Mouse (Mus musculus): ENCODE results near the gene Taf9. TPM values are rescaled to one million over a fixed set of nuclear protein-coding genes. Genes with fewer than 3 reads are reported as not detected.

The Taf9 gene
- polyA plus RNA-seq, 1 experiment from 2014 or later, result 24.6 TPM

- H3K27me3 ChIP-seq (ENCODE audit: control insufficient read depth, insufficient read depth, low read length), result peaks cover 11% of the 10 kb centered on the region; the same call in 1 of the 2 replicates
- WGBS, result 66% methylated on average over 2 of the region's 2 CpGs
- DNase-seq (ENCODE audit: low spot score, missing footprints) (peak; percentile 85), ATAC-seq (ENCODE audit: low FRiP score) (no peak)
- no peaks in the 10 kb centered on the region for H3K36me3 ChIP-seq (ENCODE audit: control insufficient read depth, insufficient read depth, low read length)
- H3K4me3 ChIP-seq (ENCODE audit: low read depth, low read length), result no peak overlapping the region
- no peak overlapping the region for H3K9ac ChIP-seq (ENCODE audit: low read length)
- no peak overlapping the region for H3K4me2 ChIP-seq
- no peaks in the 10 kb centered on the region for H3K9me3 ChIP-seq (ENCODE audit: control insufficient read depth, low read length)
- peaks cover 4% of the 10 kb centered on the region; the same call in 1 of the 2 replicates for H3K4me1 ChIP-seq (ENCODE audit: control insufficient read depth, insufficient read depth, low read length)
- H3K27ac ChIP-seq (ENCODE audit: low read depth, low read length), result no peak overlapping the region
Measured at GRCm38 (mm10) chr13:100612903-100613302, 38.5 kb upstream of the Taf9 start.

DNA sequence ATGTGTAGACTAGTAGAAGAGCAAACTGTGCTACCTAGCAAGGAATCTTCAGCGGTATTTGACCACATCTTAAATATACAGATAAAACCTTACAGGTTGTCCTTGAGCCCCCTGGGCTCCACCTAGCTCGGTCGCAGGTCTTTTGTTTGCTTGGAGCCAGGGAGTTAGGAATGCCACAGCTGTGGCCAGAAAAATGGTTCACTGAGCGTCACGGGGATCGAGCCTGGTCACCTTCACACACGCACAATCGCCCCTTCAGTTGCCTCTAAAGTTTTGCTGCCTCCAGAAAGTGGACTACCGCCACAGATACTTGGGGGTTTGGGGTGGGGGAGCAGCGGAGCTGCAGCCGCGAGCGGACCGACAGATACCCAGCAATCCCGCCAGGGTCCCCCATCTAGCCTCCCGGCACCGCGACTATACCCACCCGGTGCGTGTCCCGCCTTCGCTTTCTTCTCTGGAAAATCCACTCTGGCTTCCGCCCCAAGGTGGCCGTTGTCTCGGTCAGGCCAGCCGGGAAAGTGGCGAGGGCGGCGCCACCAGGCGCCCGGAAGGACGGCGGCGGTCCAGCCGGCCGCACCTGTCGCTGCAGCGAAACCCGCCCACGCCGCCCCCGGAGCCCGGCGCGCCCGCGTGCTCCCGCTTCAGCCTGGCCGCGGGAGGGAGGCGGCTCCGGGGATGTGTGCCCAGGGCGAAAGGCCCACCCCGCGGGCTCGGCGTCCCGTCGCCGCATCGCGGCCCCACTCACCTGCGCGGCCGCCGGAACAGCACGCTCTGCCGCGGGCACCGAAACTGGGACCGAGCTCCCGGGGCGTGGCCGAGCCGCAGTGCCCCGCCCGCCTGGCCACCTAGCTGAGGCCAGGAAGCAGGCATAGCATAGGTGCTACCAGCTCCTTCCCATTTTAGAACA lies 34.9 kb upstream of the Taf9 start, which contains the start of gene Marveld2:
Gene Marveld2, minus strand, starts transcription at position 791 of the 907 bp plus-strand sequence.
- peak within 1 kb of the TSS; percentile 94 for H3K4me2 ChIP-seq
- peaks cover 11% of the 10 kb centered on the region; the same call in 1 of the 2 replicates for H3K27me3 ChIP-seq (ENCODE audit: control insufficient read depth, insufficient read depth, low read length)
- ATAC-seq (ENCODE audit: low FRiP score) (peak; percentile 58; the same call in 1 of the 2 replicates), DNase-seq (ENCODE audit: low spot score, missing footprints) (peak; percentile 91)
- H3K9me3 ChIP-seq (ENCODE audit: control insufficient read depth, low read length), result no peaks in the 10 kb centered on the region
- H3K36me3 ChIP-seq (ENCODE audit: control insufficient read depth, insufficient read depth, low read length), result no peaks in the 10 kb centered on the region; the same call in 1 of the 2 replicates
- peak within 1 kb of the TSS; percentile 64 for H3K9ac ChIP-seq (ENCODE audit: low read length)
- peak within 1 kb of the TSS; percentile 55 for H3K4me3 ChIP-seq (ENCODE audit: low read depth, low read length)
- WGBS, result 2% methylated on average over 61 of the region's 77 CpGs
- H3K27ac ChIP-seq (ENCODE audit: low read depth, low read length), result no peak within 1 kb of the TSS
- H3K4me1 ChIP-seq (ENCODE audit: control insufficient read depth, insufficient read depth, low read length), result peaks cover 4% of the 10 kb centered on the region; the same call in 1 of the 2 replicates

GRCm38 (mm10) chr13:100617583-100617982 lies 33.8 kb upstream of the Taf9 start:
- DNase-seq (ENCODE audit: low spot score, missing footprints) (no peak), ATAC-seq (ENCODE audit: low FRiP score) (no peak)
- Histone ChIP-seq H3K4me3 (ENCODE audit: low read depth, low read length) (no peak overlapping the region), H3K27ac (ENCODE audit: low read depth, low read length) (no peak overlapping the region), H3K4me1 (ENCODE audit: control insufficient read depth, insufficient read depth, low read length) (peaks cover 4% of the 10 kb centered on the region; the same call in 1 of the 2 replicates), H3K9ac (ENCODE audit: low read length) (no peak overlapping the region), H3K27me3 (ENCODE audit: control insufficient read depth, insufficient read depth, low read length) (peaks cover 11% of the 10 kb centered on the region; the same call in 1 of the 2 replicates), H3K36me3 (ENCODE audit: control insufficient read depth, insufficient read depth, low read length) (peaks cover under 1% of the 10 kb centered on the region; the same call in 1 of the 2 replicates), H3K4me2 (no peak overlapping the region), H3K9me3 (ENCODE audit: control insufficient read depth, low read length) (no peaks in the 10 kb centered on the region)
- 78% methylated on average over 13 of the region's 13 CpGs for WGBS

DNA sequence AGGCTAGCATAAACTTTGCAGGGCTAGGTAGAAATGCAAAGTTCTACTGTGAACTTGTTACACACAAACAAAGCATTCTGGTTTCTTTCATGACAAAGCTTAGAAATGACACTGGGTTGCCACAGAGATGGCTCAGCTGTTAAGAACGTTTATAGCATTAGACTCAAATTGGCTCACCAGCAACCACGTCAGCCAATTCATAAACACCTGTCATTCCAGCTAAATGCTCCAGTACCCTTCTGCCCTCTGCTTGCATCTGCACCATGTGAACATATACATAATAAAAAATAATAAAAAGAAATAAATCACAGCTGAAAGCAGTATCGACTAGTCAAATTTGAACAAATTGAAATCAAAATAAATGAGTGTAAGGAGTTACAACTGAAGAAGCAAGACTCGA lies 29.1 kb upstream of the Taf9 start:
- 89% methylated on average over 4 of the region's 4 CpGs for WGBS
- Histone ChIP-seq H3K36me3 (ENCODE audit: control insufficient read depth, insufficient read depth, low read length) (peaks cover 8% of the 10 kb centered on the region), H3K27me3 (ENCODE audit: control insufficient read depth, insufficient read depth, low read length) (peaks cover 2% of the 10 kb centered on the region; the same call in 1 of the 2 replicates), H3K27ac (ENCODE audit: low read depth, low read length) (no peak overlapping the region), H3K4me3 (ENCODE audit: low read depth, low read length) (no peak overlapping the region), H3K9ac (ENCODE audit: low read length) (no peak overlapping the region), H3K4me2 (no peak overlapping the region), H3K4me1 (ENCODE audit: control insufficient read depth, insufficient read depth, low read length) (no peaks in the 10 kb centered on the region), H3K9me3 (ENCODE audit: control insufficient read depth, low read length) (no peaks in the 10 kb centered on the region)
- no peak for ATAC-seq (ENCODE audit: low FRiP score)
- DNase-seq (ENCODE audit: low spot score, missing footprints), result no peak

GRCm38 (mm10) chr13:100634106-100634691 lies 17.2 kb upstream of the Taf9 start:
- DNase-seq (ENCODE audit: low spot score, missing footprints) (no peak), ATAC-seq (ENCODE audit: low FRiP score) (no peak)
- H3K36me3 ChIP-seq (ENCODE audit: control insufficient read depth, insufficient read depth, low read length), result peaks cover 8% of the 10 kb centered on the region
- no peak overlapping the region for H3K4me2 ChIP-seq
- no peaks in the 10 kb centered on the region for H3K9me3 ChIP-seq (ENCODE audit: control insufficient read depth, low read length)
- H3K4me3 ChIP-seq (ENCODE audit: low read depth, low read length), result no peak overlapping the region
- no peak overlapping the region for H3K27ac ChIP-seq (ENCODE audit: low read depth, low read length)
- no peaks in the 10 kb centered on the region for H3K27me3 ChIP-seq (ENCODE audit: control insufficient read depth, insufficient read depth, low read length)
- H3K9ac ChIP-seq (ENCODE audit: low read length), result no peak overlapping the region
- WGBS, result 93% methylated on average over 3 of the region's 3 CpGs
- no peaks in the 10 kb centered on the region for H3K4me1 ChIP-seq (ENCODE audit: control insufficient read depth, insufficient read depth, low read length)

DNA sequence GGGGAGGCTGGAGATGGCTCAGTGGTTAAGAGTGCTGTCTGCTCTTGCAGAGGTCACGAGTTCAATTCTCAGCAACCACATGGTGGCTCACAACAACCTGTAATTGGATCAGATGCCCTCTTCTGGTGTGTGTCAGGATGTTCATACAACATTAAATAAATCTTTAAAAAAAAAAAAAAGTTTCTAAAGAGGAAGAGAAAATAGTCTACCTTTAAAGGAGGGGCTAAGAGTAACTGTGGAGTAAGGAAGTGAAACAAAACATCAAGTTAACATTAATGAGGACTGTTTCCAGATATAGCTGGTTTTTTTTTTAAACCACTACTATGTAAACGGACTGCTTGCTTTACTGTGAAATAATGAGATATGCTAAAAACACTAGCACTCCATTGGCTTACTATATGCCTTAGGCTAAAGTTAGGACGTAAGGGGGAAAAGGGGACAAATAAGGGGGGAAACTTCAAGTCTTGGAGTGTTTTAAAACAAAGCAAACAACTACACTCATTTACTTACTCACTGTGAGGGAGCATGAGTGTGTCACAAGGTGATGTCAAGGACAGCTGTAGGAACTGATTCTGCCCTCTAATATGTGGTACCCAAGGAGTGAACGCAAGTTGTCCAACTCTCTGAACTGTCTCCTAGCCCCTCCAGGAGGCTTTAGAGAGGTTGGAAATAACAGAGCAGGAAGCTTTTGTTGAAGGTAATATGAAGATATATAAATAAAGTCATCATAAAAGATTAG lies 8.7 kb upstream of the Taf9 start:
- ATAC-seq (ENCODE audit: low FRiP score), result no peak
- WGBS, result 93% methylated on average over 4 of the region's 4 CpGs

GRCm38 (mm10) chr13:100648223-100648622 lies 3.2 kb upstream of the Taf9 start:
- Histone ChIP-seq H3K9me3 (ENCODE audit: control insufficient read depth, low read length) (no peaks in the 10 kb centered on the region), H3K4me2 (no peak overlapping the region), H3K9ac (ENCODE audit: low read length) (no peak overlapping the region), H3K36me3 (ENCODE audit: control insufficient read depth, insufficient read depth, low read length) (0 out of 2 replicates have a peak, but pooled peaks cover 7% of the 10 kb centered on the region), H3K27ac (ENCODE audit: low read depth, low read length) (no peak overlapping the region), H3K4me1 (ENCODE audit: control insufficient read depth, insufficient read depth, low read length) (peaks cover 7% of the 10 kb centered on the region), H3K4me3 (ENCODE audit: low read depth, low read length) (no peak overlapping the region), H3K27me3 (ENCODE audit: control insufficient read depth, insufficient read depth, low read length) (no peaks in the 10 kb centered on the region)
- 91% methylated on average over 8 of the region's 8 CpGs for WGBS
- no peak for DNase-seq (ENCODE audit: low spot score, missing footprints)
- no peak for ATAC-seq (ENCODE audit: low FRiP score)

More for the DNA sequence above, 8.7 kb upstream of the Taf9 start:
- peaks cover 7% of the 10 kb centered on the region; the same call in 1 of the 2 replicates for H3K36me3 ChIP-seq (ENCODE audit: control insufficient read depth, insufficient read depth, low read length)
- no peak overlapping the region for H3K27ac ChIP-seq (ENCODE audit: low read depth, low read length)
- no peak overlapping the region for H3K9ac ChIP-seq (ENCODE audit: low read length)
- DNase-seq (ENCODE audit: low spot score, missing footprints), result no peak
- no peaks in the 10 kb centered on the region for H3K9me3 ChIP-seq (ENCODE audit: control insufficient read depth, low read length)
- H3K4me2 ChIP-seq, result no peak overlapping the region
- no peaks in the 10 kb centered on the region for H3K4me1 ChIP-seq (ENCODE audit: control insufficient read depth, insufficient read depth, low read length)
- H3K4me3 ChIP-seq (ENCODE audit: low read depth, low read length), result no peak overlapping the region
- no peaks in the 10 kb centered on the region for H3K27me3 ChIP-seq (ENCODE audit: control insufficient read depth, insufficient read depth, low read length)

GRCm38 (mm10) chr13:100650550-100651438 lies 585 bp upstream of the Taf9 start, which contains the start of the genes Ak6 and Rad17:
Gene Ak6 (plus strand): TSS chr13:100650979.
Gene Rad17 (minus strand): TSS chr13:100651051.
- Histone ChIP-seq H3K27me3 (ENCODE audit: control insufficient read depth, insufficient read depth, low read length) (no peaks in the 10 kb centered on the region), H3K4me1 (ENCODE audit: control insufficient read depth, insufficient read depth, low read length) (peaks cover 7% of the 10 kb centered on the region), H3K9ac (ENCODE audit: low read length) (peak within 1 kb of the TSS; percentile 79), H3K4me3 (ENCODE audit: low read depth, low read length) (peak within 1 kb of the TSS; percentile 90), H3K27ac (ENCODE audit: low read depth, low read length) (peak within 1 kb of the TSS; percentile 85), H3K36me3 (ENCODE audit: control insufficient read depth, insufficient read depth, low read length) (0 out of 2 replicates have a peak, but pooled peaks cover 2% of the 10 kb centered on the region), H3K9me3 (ENCODE audit: control insufficient read depth, low read length) (no peaks in the 10 kb centered on the region), H3K4me2 (peak within 1 kb of the TSS; percentile 89)
- DNase-seq (ENCODE audit: low spot score, missing footprints) (peak; percentile 100), ATAC-seq (ENCODE audit: low FRiP score) (peak; percentile 99)
- WGBS, result under 1% methylated on average over 66 of the region's 73 CpGs

All from midbrain, embryonic 11.5 days (tissue).